Mouse (Mus musculus) testis, adult 2 months (tissue): Measurements from ENCODE around the gene Dicer1.

Source experiments
- CTCF ChIP-seq: fragments of 200-500 bp; IDR thresholded peaks from 2 replicates; pipeline ENCODE4 v1.5.1; 2012; ENCODE audit warnings: low read depth, mild to moderate bottlenecking, inconsistent platforms, low read length, moderate library complexity; ENCODE audit not compliant: control insufficient read depth, insufficient read depth, insufficient replicate concordance
- POLR2A ChIP-seq: fragments of 200-500 bp; IDR thresholded peaks from 2 replicates; pipeline ENCODE4 v1.6.1; 2012; ENCODE audit warnings: low read depth, mild to moderate bottlenecking, inconsistent platforms, low read length, moderate library complexity; ENCODE audit not compliant: control insufficient read depth

- TF ChIP-seq POLR2A (no peak), CTCF (no peak)
Observed at GRCm38 (mm10) chr12:104700266-104700665, 51.5 kb downstream of the Dicer1 start.
